Mouse (Mus musculus): ENCODE data around the gene Prmt1.

The Prmt1 gene

DNA sequence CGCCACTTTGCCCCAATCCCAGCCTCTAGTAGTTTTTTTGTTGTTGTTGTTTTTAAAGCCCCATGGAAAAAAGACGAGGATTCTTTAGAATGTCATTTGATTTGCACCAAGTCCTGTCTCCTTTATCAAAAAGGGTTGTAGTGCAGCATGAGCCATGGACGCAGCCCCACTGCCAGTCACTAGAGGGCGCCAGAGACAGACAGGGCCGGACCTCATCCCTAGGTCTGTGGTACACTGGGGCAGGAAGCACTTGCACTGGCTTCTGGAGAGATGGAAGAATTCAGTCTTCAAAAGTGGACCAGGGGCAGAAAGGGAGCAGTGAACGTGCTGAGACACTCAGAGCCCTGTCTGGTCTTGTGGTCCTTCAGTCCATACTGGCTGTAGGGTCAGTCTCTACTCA lies 3.3 kb downstream of the Prmt1 start:
- TF ChIP-seq POU5F1 (IDR thresholded peaks at IDR 0.05; ENCODE audit: borderline replicate concordance, low read length) (no peak), NANOG (IDR thresholded peaks at IDR 0.05; ENCODE audit: borderline replicate concordance, low read length) (no peak), CTCF (conservative IDR thresholded peaks at IDR 0.05; ENCODE audit: low read length) (peak; percentile 99)
- Histone ChIP-seq H3K4me1 (replicated peaks; ENCODE audit: low read depth, low read length) (peaks cover 75% of the 10 kb centered on the region), H3K9me3 (ENCODE audit: low read length) (no peaks in the 10 kb centered on the region), H3K36me3 (ENCODE audit: insufficient read depth, low read length) (peaks cover 71% of the 10 kb centered on the region), H3K27me3 (ENCODE audit: insufficient read depth, low read length) (no peaks in the 10 kb centered on the region), H3K4me3 (replicated peaks; ENCODE audit: low read length) (peak overlapping the region; percentile 99)

DNA sequence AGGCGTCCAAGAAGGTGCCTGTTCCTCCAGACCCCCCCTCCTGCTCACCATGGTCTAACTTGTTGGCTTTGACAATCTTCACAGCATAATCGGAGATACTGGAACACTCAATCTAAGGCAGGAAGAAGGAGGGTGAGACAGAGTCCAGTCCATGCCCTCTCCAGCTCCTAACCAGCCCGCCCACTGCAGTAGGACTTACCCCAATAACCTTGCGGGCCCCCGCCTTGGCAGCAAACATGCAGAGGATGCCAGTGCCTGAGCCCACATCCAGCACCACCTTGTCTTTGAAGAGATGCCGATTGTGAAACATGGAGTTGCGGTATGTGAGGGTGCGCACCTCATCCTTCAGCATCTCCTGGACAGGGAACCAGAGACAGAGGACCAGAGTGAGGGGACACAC lies 4.8 kb downstream of the Prmt1 start:
- Histone ChIP-seq H3K4me1 (replicated peaks; ENCODE audit: low read depth, low read length) (peaks cover 82% of the 10 kb centered on the region), H3K36me3 (ENCODE audit: insufficient read depth, low read length) (peaks cover 84% of the 10 kb centered on the region), H3K9me3 (ENCODE audit: low read length) (no peaks in the 10 kb centered on the region), H3K4me3 (replicated peaks; ENCODE audit: low read length) (peak overlapping the region; percentile 10; the same call in 1 of the 2 replicates), H3K27me3 (ENCODE audit: insufficient read depth, low read length) (no peaks in the 10 kb centered on the region)
- TF ChIP-seq CTCF (conservative IDR thresholded peaks at IDR 0.05; ENCODE audit: low read length) (no peak), POU5F1 (IDR thresholded peaks at IDR 0.05; ENCODE audit: borderline replicate concordance, low read length) (no peak), NANOG (IDR thresholded peaks at IDR 0.05; ENCODE audit: borderline replicate concordance, low read length) (no peak)

DNA sequence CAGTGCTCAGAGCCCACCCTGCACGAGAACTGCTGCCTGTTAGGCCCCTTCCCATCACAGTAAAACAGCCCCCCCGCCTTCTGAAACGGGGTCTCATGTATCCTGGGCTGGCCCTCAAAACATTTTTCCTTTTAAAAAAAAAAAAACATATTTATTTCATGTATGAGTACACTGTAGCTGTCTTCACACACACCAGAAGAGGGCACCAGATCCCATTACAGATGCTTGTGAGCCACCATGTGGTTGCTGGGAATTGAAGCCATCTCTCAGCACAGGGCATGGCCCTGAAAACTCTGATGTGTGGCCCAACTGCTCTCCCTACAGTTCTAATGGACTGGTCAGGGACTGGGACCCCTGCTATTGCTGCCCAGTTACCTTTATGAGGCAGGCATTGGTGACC lies 8.1 kb downstream of the Prmt1 start:
- no peak for TF ChIP-seq POU5F1 (IDR thresholded peaks at IDR 0.05; ENCODE audit: borderline replicate concordance, low read length)
- TF ChIP-seq CTCF (conservative IDR thresholded peaks at IDR 0.05; ENCODE audit: low read length) = no peak
- no peak for TF ChIP-seq NANOG (IDR thresholded peaks at IDR 0.05; ENCODE audit: borderline replicate concordance, low read length)
- Histone ChIP-seq H3K4me3 (replicated peaks; ENCODE audit: low read length) (no peak overlapping the region), H3K4me1 (replicated peaks; ENCODE audit: low read depth, low read length) (peaks cover 86% of the 10 kb centered on the region), H3K27me3 (ENCODE audit: insufficient read depth, low read length) (no peaks in the 10 kb centered on the region), H3K9me3 (ENCODE audit: low read length) (no peaks in the 10 kb centered on the region), H3K36me3 (ENCODE audit: insufficient read depth, low read length) (peaks cover 80% of the 10 kb centered on the region)

DNA sequence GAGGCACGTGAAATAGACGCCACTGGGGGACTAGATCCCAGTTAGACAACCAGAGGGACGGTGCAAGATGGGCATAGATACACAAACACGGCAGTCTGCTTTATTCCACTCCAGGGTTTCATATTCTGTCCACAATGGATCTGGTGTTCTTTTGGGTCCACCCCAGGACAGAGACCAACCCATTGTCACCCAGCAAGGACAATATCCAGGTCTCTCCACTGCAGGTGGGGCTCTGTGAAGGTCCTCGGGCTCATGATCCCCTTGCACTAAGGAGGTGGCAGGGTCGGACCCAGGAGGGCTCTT lies 11.3 kb downstream of the Prmt1 start:
- H3K4me3 ChIP-seq (replicated peaks; ENCODE audit: low read length) = peak overlapping the region; percentile 3; the same call in 1 of the 2 replicates
- no peaks in the 10 kb centered on the region for H3K27me3 ChIP-seq (ENCODE audit: insufficient read depth, low read length)
- peaks cover 67% of the 10 kb centered on the region for H3K36me3 ChIP-seq (ENCODE audit: insufficient read depth, low read length)
- TF ChIP-seq CTCF (conservative IDR thresholded peaks at IDR 0.05; ENCODE audit: low read length) (no peak), NANOG (IDR thresholded peaks at IDR 0.05; ENCODE audit: borderline replicate concordance, low read length) (no peak), POU5F1 (IDR thresholded peaks at IDR 0.05; ENCODE audit: borderline replicate concordance, low read length) (no peak)
- H3K9me3 ChIP-seq (ENCODE audit: low read length) = no peaks in the 10 kb centered on the region
- peaks cover 81% of the 10 kb centered on the region for H3K4me1 ChIP-seq (replicated peaks; ENCODE audit: low read depth, low read length)

DNA sequence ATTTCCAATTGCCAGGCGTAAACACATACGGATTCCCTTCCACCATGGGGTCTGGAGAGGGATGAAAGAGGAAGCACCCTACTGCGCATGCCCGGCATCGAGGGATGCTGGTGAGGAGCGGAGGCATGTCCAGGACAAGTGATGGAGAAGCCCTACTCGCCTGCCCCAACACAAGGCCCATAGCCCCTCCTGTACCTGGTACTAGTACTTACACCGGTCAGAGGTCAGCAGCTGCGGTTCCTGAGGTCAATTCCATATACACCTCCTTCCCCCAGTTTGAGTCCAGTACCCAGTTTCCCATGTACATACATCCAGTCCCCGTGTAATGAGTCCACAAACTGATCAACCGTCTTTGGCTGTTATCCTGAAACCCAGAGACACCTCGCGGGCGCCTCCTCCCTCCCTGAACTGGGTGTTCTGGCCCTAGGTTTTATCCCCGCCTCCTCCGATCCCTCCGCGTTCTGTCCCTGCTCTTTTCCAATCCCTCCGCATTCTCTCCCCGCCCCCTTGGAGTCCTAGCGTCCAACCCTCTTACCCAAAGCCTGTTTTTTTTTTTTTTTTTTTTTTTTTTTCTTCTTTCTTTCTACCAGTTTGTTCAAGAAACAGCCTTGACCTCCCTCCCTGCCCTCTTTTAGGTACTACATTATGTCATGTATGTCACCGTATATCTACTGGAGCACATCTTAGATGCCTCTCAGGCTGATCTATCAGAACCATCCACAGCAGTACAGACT lies 11.8 kb downstream of the Prmt1 start, which contains the start of gene Cpt1c:
Cpt1c (minus strand) TSS at position 469 of the 734 bp plus-strand sequence.
- H3K36me3 ChIP-seq (ENCODE audit: insufficient read depth, low read length) = peaks cover 65% of the 10 kb centered on the region
- H3K27me3 ChIP-seq (ENCODE audit: insufficient read depth, low read length) = no peaks in the 10 kb centered on the region
- peaks cover 80% of the 10 kb centered on the region for H3K4me1 ChIP-seq (replicated peaks; ENCODE audit: low read depth, low read length)
- TF ChIP-seq POU5F1 (IDR thresholded peaks at IDR 0.05; ENCODE audit: borderline replicate concordance, low read length) = no peak
- no peak for TF ChIP-seq NANOG (IDR thresholded peaks at IDR 0.05; ENCODE audit: borderline replicate concordance, low read length)
- TF ChIP-seq CTCF (conservative IDR thresholded peaks at IDR 0.05; ENCODE audit: low read length) = no peak
- H3K4me3 ChIP-seq (replicated peaks; ENCODE audit: low read length) = peak within 1 kb of the TSS; percentile 83
- H3K9me3 ChIP-seq (ENCODE audit: low read length) = no peaks in the 10 kb centered on the region

DNA sequence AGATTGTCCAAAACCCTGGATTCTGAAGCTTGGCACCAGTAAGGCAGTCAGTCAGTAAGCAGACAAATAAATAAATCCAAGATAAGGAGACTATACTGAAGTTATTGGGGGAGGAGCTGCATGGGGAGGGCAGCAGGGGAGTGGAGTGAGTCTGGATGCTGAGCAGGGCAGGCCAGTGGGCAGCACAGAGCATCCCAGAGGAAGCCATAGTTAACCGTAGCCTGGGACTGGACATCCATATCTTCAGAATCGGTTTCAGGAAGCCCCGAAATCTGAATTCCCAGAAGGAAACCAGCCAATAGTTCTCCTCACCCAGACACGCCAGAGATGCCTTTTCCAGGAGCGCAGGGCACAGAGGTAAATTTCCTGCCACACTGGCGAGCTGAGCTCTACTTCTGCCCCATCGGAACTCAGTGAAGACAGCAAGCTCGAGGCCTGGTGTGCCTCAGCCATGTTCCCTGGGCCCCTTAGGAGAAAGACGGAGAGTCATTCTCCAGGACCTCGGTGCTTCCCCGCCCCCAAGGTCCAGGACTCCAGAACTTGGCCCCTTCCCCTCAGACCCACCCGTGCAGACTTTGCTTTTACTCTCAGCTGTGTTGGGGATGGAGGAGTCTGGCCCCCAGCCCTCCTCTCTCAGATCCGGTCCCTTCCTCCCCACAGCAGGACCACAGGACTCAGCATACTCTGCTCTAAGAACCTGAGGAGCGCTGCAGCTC lies 12.8 kb downstream of the Prmt1 start:
- no peaks in the 10 kb centered on the region for H3K27me3 ChIP-seq (ENCODE audit: insufficient read depth, low read length)
- H3K4me1 ChIP-seq (replicated peaks; ENCODE audit: low read depth, low read length) = peaks cover 73% of the 10 kb centered on the region
- no peak for TF ChIP-seq POU5F1 (IDR thresholded peaks at IDR 0.05; ENCODE audit: borderline replicate concordance, low read length)
- TF ChIP-seq NANOG (IDR thresholded peaks at IDR 0.05; ENCODE audit: borderline replicate concordance, low read length) = no peak
- no peak for TF ChIP-seq CTCF (conservative IDR thresholded peaks at IDR 0.05; ENCODE audit: low read length)
- peaks cover 58% of the 10 kb centered on the region for H3K36me3 ChIP-seq (ENCODE audit: insufficient read depth, low read length)
- H3K4me3 ChIP-seq (replicated peaks; ENCODE audit: low read length) = peak overlapping the region; percentile 83
- no peaks in the 10 kb centered on the region for H3K9me3 ChIP-seq (ENCODE audit: low read length)

DNA sequence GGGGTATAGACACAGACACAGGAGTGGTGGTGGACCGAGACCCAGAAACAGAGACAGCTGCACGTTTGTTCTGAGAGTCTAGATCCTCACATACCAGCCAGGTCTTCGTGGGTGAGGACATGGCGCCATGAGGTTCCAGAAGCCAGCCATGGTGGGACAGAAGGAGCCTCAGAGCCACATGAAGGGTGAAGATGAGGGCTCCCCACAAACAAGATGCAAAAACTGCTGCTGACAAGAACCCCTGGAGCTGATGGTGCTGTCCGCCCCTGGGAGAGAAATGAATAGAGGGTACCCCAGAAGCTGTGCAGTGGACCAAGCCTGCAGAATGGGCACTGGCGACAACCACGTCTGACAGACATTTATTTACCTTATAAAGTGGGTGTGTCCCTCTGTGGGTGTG lies 15.2 kb downstream of the Prmt1 start:
- Histone ChIP-seq H3K9me3 (ENCODE audit: low read length) (no peaks in the 10 kb centered on the region), H3K4me3 (replicated peaks; ENCODE audit: low read length) (peak overlapping the region; percentile 81), H3K36me3 (ENCODE audit: insufficient read depth, low read length) (peaks cover 51% of the 10 kb centered on the region), H3K4me1 (replicated peaks; ENCODE audit: low read depth, low read length) (peaks cover 61% of the 10 kb centered on the region), H3K27me3 (ENCODE audit: insufficient read depth, low read length) (no peaks in the 10 kb centered on the region)
- no peak for TF ChIP-seq POU5F1 (IDR thresholded peaks at IDR 0.05; ENCODE audit: borderline replicate concordance, low read length)
- no peak for TF ChIP-seq NANOG (IDR thresholded peaks at IDR 0.05; ENCODE audit: borderline replicate concordance, low read length)
- TF ChIP-seq CTCF (conservative IDR thresholded peaks at IDR 0.05; ENCODE audit: low read length) = no peak

DNA sequence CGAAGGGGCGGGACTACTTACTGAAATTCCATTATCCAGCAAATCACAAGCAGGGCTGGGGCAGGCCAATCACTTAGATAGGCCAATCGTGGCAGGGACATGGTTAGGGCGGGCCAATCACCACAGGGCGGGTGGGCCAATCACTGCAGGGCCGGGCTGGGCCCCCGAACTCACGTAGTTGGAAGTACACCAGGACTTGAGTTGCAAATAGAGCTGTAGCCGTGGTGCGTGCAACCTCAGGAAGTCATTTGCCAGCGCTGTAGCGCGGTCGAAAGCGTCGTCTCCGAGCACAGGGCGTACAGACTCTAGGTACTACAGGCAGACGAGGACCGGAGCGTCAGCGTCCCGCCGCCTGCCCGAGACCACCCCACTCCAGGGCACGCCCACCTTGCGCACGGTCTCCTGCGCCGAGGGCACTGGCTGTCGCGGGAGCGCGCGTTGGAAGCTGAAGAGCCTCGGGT lies 16.1 kb downstream of the Prmt1 start:
- peaks cover 52% of the 10 kb centered on the region for H3K36me3 ChIP-seq (ENCODE audit: insufficient read depth, low read length)
- no peaks in the 10 kb centered on the region for H3K27me3 ChIP-seq (ENCODE audit: insufficient read depth, low read length)
- peak overlapping the region; percentile 81 for H3K4me3 ChIP-seq (replicated peaks; ENCODE audit: low read length)
- TF ChIP-seq NANOG (IDR thresholded peaks at IDR 0.05; ENCODE audit: borderline replicate concordance, low read length) (no peak), CTCF (conservative IDR thresholded peaks at IDR 0.05; ENCODE audit: low read length) (no peak), POU5F1 (IDR thresholded peaks at IDR 0.05; ENCODE audit: borderline replicate concordance, low read length) (no peak)
- peaks cover 54% of the 10 kb centered on the region for H3K4me1 ChIP-seq (replicated peaks; ENCODE audit: low read depth, low read length)
- no peaks in the 10 kb centered on the region for H3K9me3 ChIP-seq (ENCODE audit: low read length)

All from E14TG2a.4 (cell line).